10 mouse cellular contexts compared by ENCODE assay signal in genomic region chr11:3456354-3456753, GRCm38 (mm10). TPM values are rescaled to one million over a fixed set of nuclear protein-coding genes. Genes with fewer than 3 reads are reported as not detected.
A peak's percentile ranks its signal among the peaks of the same experiment; 100 is the strongest.
DNase-seq lines count a peak whose midpoint lies in the region; ATAC-seq and TF ChIP-seq lines count a peak whose summit lies in the region.
"Had no signal": no experiment of that assay in that cellular context is flagged by ENCODE, and none has a peak within 500 bp of the region (broad histone marks: within the 10 kb centered on the region; RNA-seq: fewer than 3 reads in every experiment).

No protein-coding gene starts in this region.

- no peaks in the 10 kb centered on the region for H3K36me3 ChIP-seq in hindbrain, embryonic 11.5 days (ENCODE audit: control insufficient read depth, insufficient read depth, low read length)
- no peaks in the 10 kb centered on the region for H3K36me3 ChIP-seq in hindbrain, embryonic 16.5 days (ENCODE audit: control insufficient read depth, insufficient read depth, low read length)
- peaks cover 37% of the 10 kb centered on the region for H3K36me3 ChIP-seq in G1E (replicated peaks)
- H3K36me3 ChIP-seq in heart, adult 2 months (ENCODE audit: control insufficient read depth, insufficient read depth, low read length), result no peaks in the 10 kb centered on the region
- H3K36me3 ChIP-seq in thymus, adult 2 months (ENCODE audit: control insufficient read depth, insufficient read depth, low read length), result no peaks in the 10 kb centered on the region
- H3K36me3 ChIP-seq: midbrain, embryonic 12.5 days had no signal

- no peaks in the 10 kb centered on the region for H3K4me1 ChIP-seq in hindbrain, embryonic 11.5 days (replicated peaks; ENCODE audit: control insufficient read depth, insufficient read depth, low read length)
- H3K4me1 ChIP-seq in hindbrain, embryonic 16.5 days (ENCODE audit: control insufficient read depth, insufficient read depth, low read depth, low read length), result peaks cover 4% of the 10 kb centered on the region
- peaks cover 27% of the 10 kb centered on the region for H3K4me1 ChIP-seq in G1E (ENCODE audit: insufficient read depth, low read depth, low read length)
- H3K4me1 ChIP-seq in cerebellum, adult 2 months (ENCODE audit: control insufficient read depth, insufficient read depth, low read length), result no peaks in the 10 kb centered on the region; the same call in 1 of the 2 replicates
- peaks cover 3% of the 10 kb centered on the region for H3K4me1 ChIP-seq in heart, adult 2 months (ENCODE audit: control insufficient read depth, insufficient read depth, low read length)
- peaks cover 6% of the 10 kb centered on the region for H3K4me1 ChIP-seq in thymus, adult 2 months (replicated peaks; ENCODE audit: control insufficient read depth, insufficient read depth, low read length)

- TF ChIP-seq CTCF in G1E (IDR thresholded peaks at IDR 0.05; ENCODE audit: low read depth, low read length), result peak; percentile 92
- TF ChIP-seq CTCF in cerebellum, adult 2 months (IDR thresholded peaks at IDR 0.05; ENCODE audit: borderline replicate concordance, insufficient read depth, low read depth, low read length), result peak; percentile 81
- TF ChIP-seq CTCF in heart, adult 2 months (IDR thresholded peaks at IDR 0.05), result peak; percentile 82
- TF ChIP-seq CTCF in thymus, adult 2 months (IDR thresholded peaks at IDR 0.05; ENCODE audit: borderline replicate concordance, control insufficient read depth, extremely low read depth, insufficient read depth, low read length, poor library complexity), result no peak

- no peak for TF ChIP-seq EP300 in heart, adult 2 months (IDR thresholded peaks at IDR 0.05; ENCODE audit: insufficient read depth, low read depth, low read length)

- 25% methylated on average over 1 of the region's 1 CpGs for WGBS in hindbrain, embryonic 11.5 days
- 16% methylated on average over 1 of the region's 1 CpGs for WGBS in hindbrain, embryonic 16.5 days
- WGBS in cerebellum, adult 2 months, result 19% methylated on average over 1 of the region's 1 CpGs
- WGBS in heart, adult 2 months, result 14% methylated on average over 1 of the region's 1 CpGs
- WGBS in thymus, adult 2 months, result 31% methylated on average over 1 of the region's 1 CpGs

- no peaks in the 10 kb centered on the region for H3K9me3 ChIP-seq in hindbrain, embryonic 11.5 days (ENCODE audit: control insufficient read depth, low read length)
- no peaks in the 10 kb centered on the region for H3K9me3 ChIP-seq in hindbrain, embryonic 16.5 days (ENCODE audit: control insufficient read depth, low read length)
- H3K9me3 ChIP-seq in G1E (replicated peaks), result no peaks in the 10 kb centered on the region
- H3K9me3 ChIP-seq: embryonic facial prominence, embryonic 15.5 days; midbrain, embryonic 12.5 days had no signal

- intact Hi-C loops in heart, adult 2 months (cut with DNase I), result no loop called here

- H3K4me3 ChIP-seq in hindbrain, embryonic 11.5 days (ENCODE audit: low read depth, low read length), result no peak overlapping the region
- no peak overlapping the region for H3K4me3 ChIP-seq in hindbrain, embryonic 16.5 days (ENCODE audit: low read length)
- H3K4me3 ChIP-seq in G1E (ENCODE audit: low read depth, low read length), result no peak overlapping the region
- no peak overlapping the region for H3K4me3 ChIP-seq in cerebellum, adult 2 months (replicated peaks; ENCODE audit: insufficient read depth, low read depth, low read length)
- H3K4me3 ChIP-seq in heart, adult 2 months, result no peak overlapping the region
- H3K4me3 ChIP-seq in thymus, adult 2 months (ENCODE audit: control insufficient read depth, insufficient read depth, low read length), result no peak overlapping the region
- H3K4me3 ChIP-seq: embryonic facial prominence, embryonic 15.5 days; midbrain, embryonic 12.5 days had no signal

- no peak overlapping the region for H3K4me2 ChIP-seq in hindbrain, embryonic 11.5 days (replicated peaks; ENCODE audit: low read depth, low read length)
- H3K4me2 ChIP-seq in hindbrain, embryonic 16.5 days (ENCODE audit: low read length), result no peak overlapping the region
- H3K4me2 ChIP-seq: embryonic facial prominence, embryonic 15.5 days; midbrain, embryonic 12.5 days had no signal

- H3K27me3 ChIP-seq in hindbrain, embryonic 11.5 days (ENCODE audit: control insufficient read depth, insufficient read depth, low read length), result no peaks in the 10 kb centered on the region
- H3K27me3 ChIP-seq in hindbrain, embryonic 16.5 days (replicated peaks; ENCODE audit: control insufficient read depth, insufficient read depth, low read length), result no peaks in the 10 kb centered on the region
- peaks cover 4% of the 10 kb centered on the region for H3K27me3 ChIP-seq in G1E (ENCODE audit: insufficient read depth, low read length)
- no peaks in the 10 kb centered on the region for H3K27me3 ChIP-seq in cerebellum, adult 2 months (ENCODE audit: control insufficient read depth, insufficient read depth, low read length)
- no peaks in the 10 kb centered on the region for H3K27me3 ChIP-seq in heart, adult 2 months (ENCODE audit: control insufficient read depth, insufficient read depth, low read length)
- no peaks in the 10 kb centered on the region for H3K27me3 ChIP-seq in thymus, adult 2 months (ENCODE audit: control insufficient read depth, insufficient read depth, low read length)
- H3K27me3 ChIP-seq: embryonic facial prominence, embryonic 15.5 days; midbrain, embryonic 12.5 days had no signal

- H3K27ac ChIP-seq in hindbrain, embryonic 11.5 days (ENCODE audit: low read depth, low read length), result no peak overlapping the region
- H3K27ac ChIP-seq in hindbrain, embryonic 16.5 days (ENCODE audit: low read depth, low read length), result no peak overlapping the region
- H3K27ac ChIP-seq in cerebellum, adult 2 months (ENCODE audit: insufficient read depth, low read length), result no peak overlapping the region
- H3K27ac ChIP-seq in heart, adult 2 months, result no peak overlapping the region
- H3K27ac ChIP-seq in thymus, adult 2 months (ENCODE audit: control insufficient read depth, insufficient read depth, low read length), result no peak overlapping the region
- H3K27ac ChIP-seq: embryonic facial prominence, embryonic 15.5 days; midbrain, embryonic 12.5 days had no signal

- H3K9ac ChIP-seq in hindbrain, embryonic 11.5 days (ENCODE audit: low read depth, low read length), result no peak overlapping the region
- no peak overlapping the region for H3K9ac ChIP-seq in hindbrain, embryonic 16.5 days (ENCODE audit: low read depth, low read length)
- no peak overlapping the region for H3K9ac ChIP-seq in heart, adult 2 months (ENCODE audit: low read depth, low read length)
- H3K9ac ChIP-seq: embryonic facial prominence, embryonic 15.5 days; midbrain, embryonic 12.5 days had no signal

- ATAC-seq in hindbrain, embryonic 11.5 days (ENCODE audit: low FRiP score), result no peak
- ATAC-seq in hindbrain, embryonic 16.5 days, result no peak
- ATAC-seq in G1E (ENCODE audit: extremely low read depth, insufficient number of reproducible peaks, low FRiP score, poor library complexity, severe bottlenecking), result no peak

- H3K79me2 ChIP-seq in heart, adult 2 months (replicated peaks; ENCODE audit: control insufficient read depth, insufficient read depth, low read length), result 0 out of 2 replicates have a peak, but pooled peaks cover 2% of the 10 kb centered on the region

- TF ChIP-seq POLR2A in cerebellum, adult 2 months (IDR thresholded peaks at IDR 0.05; ENCODE audit: borderline replicate concordance, insufficient read depth, low read length), result no peak
- TF ChIP-seq POLR2A in heart, adult 2 months (IDR thresholded peaks at IDR 0.05; ENCODE audit: insufficient read depth, low read depth, low read length), result no peak
- TF ChIP-seq POLR2A in thymus, adult 2 months (IDR thresholded peaks at IDR 0.05; ENCODE audit: control insufficient read depth, extremely low read depth, insufficient read depth, low read length, poor library complexity), result no peak

- DNase-seq in hindbrain, embryonic 11.5 days (ENCODE audit: low spot score), result peak; percentile 79
- DNase-seq in G1E (ENCODE audit: low spot score), result peak; percentile 14
- peak; percentile 69 to 78 for DNase-seq in cerebellum, adult 2 months
- peak; percentile 43 to 69 for DNase-seq in heart, adult 2 months
- DNase-seq in layer of hippocampus, postnatal 25 days (ENCODE audit: extremely low spot score in 1 of 2, low spot score in 1 of 2), result peak; percentile 56 to 82
- DNase-seq in naive thymus-derived CD4-positive, alpha-beta T cell, adult 2 months (ENCODE audit: low read depth), result peak; percentile 76
- peak; percentile 72 for DNase-seq in thymus, adult 2 months

RNA-seq across cellular contexts. Expression of gene Rnf185, which starts 4.2 kb away (rescaled TPM):
- polyA plus RNA-seq in hindbrain, embryonic 11.5 days (2014; fragmentation: Nextera tagmentation; extraction: Ambion mirVana), result 51.4 and 52.3 TPM in 2 replicates
- polyA plus RNA-seq in hindbrain, embryonic 16.5 days (2015; fragmentation: Nextera tagmentation; extraction: Ambion mirVana), result 43.0 and 46.2 TPM in 2 replicates
- total RNA-seq in G1E (2014; fragmentation: Nextera tagmentation) (17.4 and 22.7 TPM in 2 replicates), G1E (2017) (13.4 and 13.8 TPM in 2 replicates)
- polyA plus RNA-seq in G1E (2012), result 2.1 and 2.7 TPM in 2 replicates
- 38.1 and 39.3 TPM in 2 replicates for polyA plus RNA-seq in cerebellum, adult 2 months (2012; rRNA removed)
- total RNA-seq in heart, adult 2 months (2021), result 10 to 100 TPM; 19.9 to 21.6 TPM
- polyA plus RNA-seq in heart, adult 2 months (2012; rRNA removed), result 23.0 and 35.2 TPM in 2 replicates
- total RNA-seq in layer of hippocampus, postnatal 25 days (2021), result 10 to 100 TPM; 25.2 to 28.0 TPM
- 23.2 and 25.7 TPM in 2 replicates for polyA plus RNA-seq in thymus, adult 2 months (2012; rRNA removed)

RNA-seq across cellular contexts. Expression of gene Pla2g3, which starts 31.7 kb away (rescaled TPM):
- polyA plus RNA-seq in hindbrain, embryonic 11.5 days (2014; fragmentation: Nextera tagmentation; extraction: Ambion mirVana), result 0.60 and 0.86 TPM in 2 replicates
- 4.0 and 9.2 TPM in 2 replicates for polyA plus RNA-seq in hindbrain, embryonic 16.5 days (2015; fragmentation: Nextera tagmentation; extraction: Ambion mirVana)
- not detected in 2 replicates for total RNA-seq in G1E (2014; fragmentation: Nextera tagmentation)
- total RNA-seq in G1E (2017), result 0.11 TPM in 1 of 2 replicates, not detected in the other
- polyA plus RNA-seq in G1E (2012), result not detected in 2 replicates
- 3.8 and 4.0 TPM in 2 replicates for polyA plus RNA-seq in cerebellum, adult 2 months (2012; rRNA removed)
- under 1 TPM in 1 of 2 experiments, not detected in 1; 0.09 TPM for total RNA-seq in heart, adult 2 months (2021)
- 0.23 and 0.25 TPM in 2 replicates for polyA plus RNA-seq in heart, adult 2 months (2012; rRNA removed)
- total RNA-seq in layer of hippocampus, postnatal 25 days (2021), result 1 to 10 TPM; 1.9 to 2.1 TPM
- polyA plus RNA-seq in thymus, adult 2 months (2012; rRNA removed), result 1.6 and 1.9 TPM in 2 replicates

RNA-seq across cellular contexts. Expression of gene Limk2, which starts 47.4 kb away (rescaled TPM):
- polyA plus RNA-seq in hindbrain, embryonic 11.5 days (2014; fragmentation: Nextera tagmentation; extraction: Ambion mirVana), result 74.8 and 75.0 TPM in 2 replicates
- 159 and 164 TPM in 2 replicates for polyA plus RNA-seq in hindbrain, embryonic 16.5 days (2015; fragmentation: Nextera tagmentation; extraction: Ambion mirVana)
- total RNA-seq in G1E (2014; fragmentation: Nextera tagmentation) (47.1 and 49.6 TPM in 2 replicates), G1E (2017) (33.0 and 38.9 TPM in 2 replicates)
- 44.9 and 46.1 TPM in 2 replicates for polyA plus RNA-seq in G1E (2012)
- polyA plus RNA-seq in cerebellum, adult 2 months (2012; rRNA removed), result 201 and 206 TPM in 2 replicates
- total RNA-seq in heart, adult 2 months (2021), result 10 to 100 TPM; 16.4 to 17.1 TPM
- polyA plus RNA-seq in heart, adult 2 months (2012; rRNA removed), result 39.5 and 41.8 TPM in 2 replicates
- 100 to 1,000 TPM in 1 of 2 experiments, 10 to 100 TPM in 1; 83.1 to 104 TPM for total RNA-seq in layer of hippocampus, postnatal 25 days (2021)
- polyA plus RNA-seq in thymus, adult 2 months (2012; rRNA removed), result 167 and 185 TPM in 2 replicates

RNA-seq across cellular contexts. Expression of gene Inpp5j, which starts 48.3 kb away (rescaled TPM):
- polyA plus RNA-seq in hindbrain, embryonic 11.5 days (2014; fragmentation: Nextera tagmentation; extraction: Ambion mirVana), result 0.09 and 0.29 TPM in 2 replicates
- polyA plus RNA-seq in hindbrain, embryonic 16.5 days (2015; fragmentation: Nextera tagmentation; extraction: Ambion mirVana), result 12.5 and 13.9 TPM in 2 replicates
- not detected in 2 replicates for total RNA-seq in G1E (2014; fragmentation: Nextera tagmentation)
- 0.05 and 0.06 TPM in 2 replicates for total RNA-seq in G1E (2017)
- not detected in 2 replicates for polyA plus RNA-seq in G1E (2012)
- 103 and 106 TPM in 2 replicates for polyA plus RNA-seq in cerebellum, adult 2 months (2012; rRNA removed)
- total RNA-seq in heart, adult 2 months (2021), result 10 to 100 TPM; 23.4 to 23.6 TPM
- polyA plus RNA-seq in heart, adult 2 months (2012; rRNA removed), result 20.1 and 22.2 TPM in 2 replicates
- total RNA-seq in layer of hippocampus, postnatal 25 days (2021), result 10 to 100 TPM; 76.9 to 78.3 TPM
- 2.2 and 3.2 TPM in 2 replicates for polyA plus RNA-seq in thymus, adult 2 months (2012; rRNA removed)

RNA-seq across cellular contexts. Expression of gene Selenom, which starts 58.1 kb away (rescaled TPM):
- polyA plus RNA-seq in hindbrain, embryonic 11.5 days (2014; fragmentation: Nextera tagmentation; extraction: Ambion mirVana), result 66.5 and 67.4 TPM in 2 replicates
- 176 and 225 TPM in 2 replicates for polyA plus RNA-seq in hindbrain, embryonic 16.5 days (2015; fragmentation: Nextera tagmentation; extraction: Ambion mirVana)
- total RNA-seq in G1E (2014; fragmentation: Nextera tagmentation) (not detected in 2 replicates), G1E (2017) (not detected in 2 replicates)
- polyA plus RNA-seq in G1E (2012), result not detected in 2 replicates
- polyA plus RNA-seq in cerebellum, adult 2 months (2012; rRNA removed), result 889 and 965 TPM in 2 replicates
- 10 to 100 TPM; 41.7 to 42.8 TPM for total RNA-seq in heart, adult 2 months (2021)
- 67.8 and 78.3 TPM in 2 replicates for polyA plus RNA-seq in heart, adult 2 months (2012; rRNA removed)
- total RNA-seq in layer of hippocampus, postnatal 25 days (2021), result 100 to 1,000 TPM; 204 to 221 TPM
- polyA plus RNA-seq in thymus, adult 2 months (2012; rRNA removed), result 24.5 and 40.8 TPM in 2 replicates

Comparison
In these comparisons a context has a peak if more than half of its experiments do, and no peak if none do; other contexts are left out.
1. DNase-seq: peak in every context shown above with its lines; median percentile 79 in hindbrain, embryonic 11.5 days; 76 in naive thymus-derived CD4-positive, alpha-beta T cell, adult 2 months; 74 in cerebellum, adult 2 months; 72 in thymus, adult 2 months; 69 in layer of hippocampus, postnatal 25 days; 56 in heart, adult 2 months; 14 in G1E.